In the genomic region with DNA sequence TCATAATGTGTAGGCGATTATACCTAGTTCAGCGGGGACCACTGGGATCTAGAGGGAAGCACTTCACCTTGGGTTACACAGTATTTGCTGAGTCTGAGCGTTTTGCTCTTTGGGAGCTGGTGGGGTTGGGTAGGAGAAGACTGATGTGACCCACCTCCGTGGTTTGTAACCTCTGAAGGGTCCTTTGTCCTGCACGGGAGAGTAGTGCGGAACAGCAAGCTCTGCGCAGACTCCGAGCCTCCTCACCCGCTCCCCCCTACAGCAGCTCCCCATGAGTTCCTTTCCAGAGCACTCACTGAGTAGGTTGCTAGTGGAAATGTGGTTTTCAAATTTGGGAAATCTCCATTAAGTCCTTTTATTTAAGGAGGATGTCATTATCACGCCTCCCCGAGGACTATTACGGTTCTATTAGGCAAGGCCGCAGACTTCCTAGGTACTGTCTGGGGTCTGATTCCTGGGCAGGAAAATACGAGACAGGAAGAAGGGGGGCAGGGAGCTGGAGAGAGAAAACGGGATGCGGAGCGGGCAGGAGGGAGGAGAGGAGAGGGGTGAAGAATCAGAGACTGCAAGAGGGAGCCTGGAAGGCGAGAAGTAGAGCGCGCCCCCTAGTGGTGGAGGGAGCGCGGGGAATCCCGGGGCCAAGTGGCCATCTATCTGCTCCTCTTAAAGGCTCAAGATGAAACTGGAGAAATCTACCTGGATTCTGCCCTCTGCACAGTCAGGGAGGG, we compare ENCODE assay signal across 7 mouse cellular contexts. TPM values are rescaled to one million over a fixed set of nuclear protein-coding genes. Genes with fewer than 3 reads are reported as not detected.
DNase-seq lines count a peak whose midpoint lies in the region; ATAC-seq lines count a peak whose summit lies in the region.

No protein-coding gene starts in this region.

- intact Hi-C loops in left cerebral cortex, postnatal 14 days (cut with DNase I), result loop anchor here (2.0 to 5.0 kb wide), 3 partner anchors 52 to 158 kb away; no protein-coding TSS in a partner anchor

- peak; percentile 66 for DNase-seq in adrenal gland, adult 2 months
- DNase-seq in embryo, embryonic 10 days (ENCODE audit: low spot score), result peak; percentile 92
- DNase-seq in gastrocnemius, postnatal 25 days, result peak; percentile 69
- peak; percentile 69 to 78 for DNase-seq in left cerebral cortex, postnatal 14 days (ENCODE audit: low spot score in 2 of 2)
- DNase-seq in midbrain, embryonic 10.5 days (ENCODE audit: low spot score), result peak; percentile 91
- peak; percentile 29 to 70 for DNase-seq in spleen, adult 18-20 months

- WGBS in intestine, embryonic 15.5 days, result 24% methylated on average over 23 of the region's 23 CpGs
- 10% methylated on average over 23 of the region's 23 CpGs for WGBS in midbrain, embryonic 10.5 days

- H3K27ac ChIP-seq in intestine, embryonic 15.5 days, result no peak overlapping the region
- peak overlapping the region; percentile 76 for H3K27ac ChIP-seq in midbrain, embryonic 10.5 days (replicated peaks)

- H3K4me1 ChIP-seq in intestine, embryonic 15.5 days (replicated peaks), result peaks cover 22% of the 10 kb centered on the region
- H3K4me1 ChIP-seq in midbrain, embryonic 10.5 days, result peaks cover 31% of the 10 kb centered on the region

- ATAC-seq in intestine, embryonic 15.5 days, result peak; percentile 66

- H3K4me2 ChIP-seq in intestine, embryonic 15.5 days (replicated peaks), result peak overlapping the region; percentile 40

- H3K36me3 ChIP-seq in intestine, embryonic 15.5 days, result no peaks in the 10 kb centered on the region
- H3K36me3 ChIP-seq in midbrain, embryonic 10.5 days, result no peaks in the 10 kb centered on the region

- H3K27me3 ChIP-seq in intestine, embryonic 15.5 days (replicated peaks), result no peaks in the 10 kb centered on the region
- peaks cover 40% of the 10 kb centered on the region for H3K27me3 ChIP-seq in midbrain, embryonic 10.5 days (ENCODE audit: low read depth, poor library complexity, severe bottlenecking)

- no peaks in the 10 kb centered on the region for H3K9me3 ChIP-seq in intestine, embryonic 15.5 days
- no peaks in the 10 kb centered on the region for H3K9me3 ChIP-seq in midbrain, embryonic 10.5 days (replicated peaks)

- no peak overlapping the region for H3K9ac ChIP-seq in intestine, embryonic 15.5 days

- no peak overlapping the region for H3K4me3 ChIP-seq in intestine, embryonic 15.5 days (replicated peaks)
- peak overlapping the region; percentile 51 for H3K4me3 ChIP-seq in midbrain, embryonic 10.5 days

RNA-seq across cellular contexts. Expression of gene Etv4, which starts 29.4 kb away (rescaled TPM):
- total RNA-seq in adrenal gland, adult 2 months (2021), result 1 to 10 TPM in 1 of 2 experiments, under 1 TPM in 1; 0.58 to 1.9 TPM
- polyA plus RNA-seq in adrenal gland, adult 2 months (2012; rRNA removed), result 3.4 and 4.7 TPM in 2 replicates
- 1 to 10 TPM; 5.7 to 6.1 TPM for total RNA-seq in gastrocnemius, postnatal 25 days (2021)
- polyA plus RNA-seq in intestine, embryonic 15.5 days (2015; fragmentation: Nextera tagmentation; extraction: Ambion mirVana), result 4.1 and 5.4 TPM in 2 replicates
- total RNA-seq in left cerebral cortex, postnatal 14 days (2021), result 10 to 100 TPM; 18.5 to 19.3 TPM
- polyA plus RNA-seq in midbrain, embryonic 10.5 days (2016; fragmentation: Nextera tagmentation; extraction: Ambion mirVana), result 9.4 and 10.5 TPM in 2 replicates
